Mouse (Mus musculus): Measurements from ENCODE around the gene Slx4ip.

The Slx4ip gene

GRCm38 (mm10) chr2:137107203-137107602 lies 216.2 kb downstream of the Slx4ip start:
- DNase-seq (ENCODE audit: low spot score): no peak

DNA sequence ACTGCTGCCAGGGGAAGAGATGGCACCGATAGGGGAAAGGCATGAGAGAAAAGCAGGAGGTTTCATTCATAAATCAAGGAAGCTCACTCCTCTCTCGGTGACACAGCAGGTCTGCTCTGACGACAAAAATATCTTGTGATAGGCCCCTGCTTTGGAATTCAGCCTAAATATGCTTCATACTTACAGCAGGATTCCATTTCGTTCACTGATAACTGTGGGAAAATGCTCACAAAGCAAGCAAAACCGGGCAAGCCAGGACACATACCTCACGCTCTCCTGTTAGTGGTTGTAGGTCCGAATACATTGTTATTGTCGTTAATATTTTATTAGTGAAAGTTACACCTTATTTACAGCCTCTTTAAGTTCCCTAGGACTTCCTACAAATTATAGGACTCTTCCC lies 216.9 kb downstream of the Slx4ip start:
- no peak for DNase-seq (ENCODE audit: low spot score)

GRCm38 (mm10) chr2:137109321-137110213 lies 218.5 kb downstream of the Slx4ip start:
- DNase-seq (ENCODE audit: low spot score): no peak

- no peak for DNase-seq (ENCODE audit: low spot score)
Measured at GRCm38 (mm10) chr2:137110214-137110898, 219.3 kb downstream of the Slx4ip start.

- no peak for DNase-seq (ENCODE audit: low spot score)
Measured at GRCm38 (mm10) chr2:137113288-137114061, 222.5 kb downstream of the Slx4ip start.

- peak; percentile 78 for DNase-seq (ENCODE audit: low spot score)
Measured at GRCm38 (mm10) chr2:137114248-137115096, 223.5 kb downstream of the Slx4ip start.

DNA sequence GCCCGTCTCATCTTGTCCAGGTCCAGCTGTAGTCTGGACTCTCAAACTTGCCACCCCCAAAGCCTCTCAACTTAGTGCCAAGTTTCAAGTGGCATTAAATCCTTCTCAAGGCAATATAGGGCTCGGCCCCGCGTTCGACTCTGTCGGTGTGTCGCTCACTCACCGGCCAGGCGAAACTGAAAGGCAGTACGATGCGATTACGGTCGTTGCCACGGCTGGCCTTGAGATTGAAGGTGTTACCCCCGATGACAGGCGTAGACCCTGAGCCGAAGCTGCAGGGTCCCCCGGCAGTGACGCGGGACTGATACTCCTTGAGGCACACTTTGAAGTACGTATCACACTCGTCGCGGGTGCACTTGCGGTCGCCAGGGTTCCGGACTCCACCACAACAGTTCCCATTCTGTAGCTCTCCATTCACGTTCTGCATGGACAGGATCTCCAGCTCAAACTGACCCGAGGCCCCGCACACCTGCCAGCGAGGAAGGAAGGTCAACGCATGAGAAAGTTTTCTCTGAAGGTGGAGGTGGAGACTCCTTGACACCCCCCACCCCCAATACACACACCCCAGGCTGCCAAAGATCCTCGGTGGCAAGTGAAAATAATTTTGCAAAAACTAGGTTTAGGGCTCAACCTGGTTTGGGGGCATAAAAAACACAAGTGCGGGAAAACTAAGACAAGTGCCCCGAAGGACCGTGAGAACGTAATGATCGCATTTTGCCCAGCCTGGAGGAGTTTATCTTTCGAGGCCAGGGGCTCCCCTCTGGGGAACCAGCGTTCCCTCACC lies 224.4 kb downstream of the Slx4ip start:
- peak; percentile 20 for DNase-seq (ENCODE audit: low spot score)

GRCm38 (mm10) chr2:137116025-137116674 lies 225.1 kb downstream of the Slx4ip start, which contains the start of gene Jag1:
Gene Jag1 (minus strand): TSS chr2:137116644.
- DNase-seq (ENCODE audit: low spot score): peak; percentile 44

GRCm38 (mm10) chr2:137116675-137117320 lies 225.8 kb downstream of the Slx4ip start:
- peak; percentile 93 for DNase-seq (ENCODE audit: low spot score)

GRCm38 (mm10) chr2:137117321-137117690 lies 226.3 kb downstream of the Slx4ip start:
- peak; percentile 79 for DNase-seq (ENCODE audit: low spot score)

Data from testis, postnatal 14 days (tissue).